Mouse (Mus musculus) olfactory bulb, adult 2 months (tissue): ENCODE results near the gene Irf9.

Source experiments
- CTCF ChIP-seq: fragments of 200-500 bp; IDR thresholded peaks from 2 replicates; pipeline ENCODE4 v1.5.1; 2012; ENCODE audit warnings: low read depth, mild to moderate bottlenecking, low read length, moderate library complexity; ENCODE audit not compliant: insufficient read depth
- POLR2A ChIP-seq: fragments of 200-500 bp; IDR thresholded peaks from 2 replicates; pipeline ENCODE4 v1.6.1; 2012; ENCODE audit warnings: mild to moderate bottlenecking, low read depth, low read length, moderate library complexity; ENCODE audit not compliant: insufficient read depth

GRCm38 (mm10) chr14:55629312-55629711 is 25.9 kb downstream of the Irf9 start:
- TF ChIP-seq CTCF (no peak), POLR2A (no peak)
